Mouse (Mus musculus): Measurements from ENCODE around the gene D10Wsu102e. TPM values are rescaled to one million over a fixed set of nuclear protein-coding genes. Genes with fewer than 3 reads are reported as not detected.
"Not testable (repeated sequence)": the region's sequence is repeated elsewhere in the genome, so short reads cannot be mapped to it uniquely, and the experiment has no call there.

The D10Wsu102e gene
- polyA plus RNA-seq, 1 experiment, result 8.9 TPM

- Histone ChIP-seq H3K36me3 (ENCODE audit: control insufficient read depth, insufficient read depth, low read length, poor library complexity, severe bottlenecking) (peaks cover 38% of the 10 kb centered on the region), H3K27me3 (ENCODE audit: control insufficient read depth, insufficient read depth, low read length, poor library complexity, severe bottlenecking) (no peaks in the 10 kb centered on the region), H3K4me1 (ENCODE audit: control insufficient read depth, insufficient read depth, low read length) (no peaks in the 10 kb centered on the region), H3K27ac (ENCODE audit: insufficient read depth, low read length) (no peak overlapping the region), H3K9me3 (replicated peaks; ENCODE audit: control insufficient read depth, insufficient read depth, low read length, poor library complexity, severe bottlenecking) (peaks cover 71% of the 10 kb centered on the region), H3K9ac (ENCODE audit: low read depth, poor library complexity, severe bottlenecking) (no peak overlapping the region), H3K4me3 (ENCODE audit: low read depth, low read length) (no peak overlapping the region)
- TF ChIP-seq EP300 (IDR thresholded peaks at IDR 0.05; ENCODE audit: insufficient read depth, low read depth, low read length), result no peak
- no peak for TF ChIP-seq CTCF (IDR thresholded peaks at IDR 0.05; ENCODE audit: low read depth, low read length)
- TF ChIP-seq POLR2A (IDR thresholded peaks at IDR 0.05; ENCODE audit: insufficient read depth, low read length), result no peak
Observed at GRCm38 (mm10) chr10:83407141-83407540, 47.1 kb downstream of the D10Wsu102e start.

DNA sequence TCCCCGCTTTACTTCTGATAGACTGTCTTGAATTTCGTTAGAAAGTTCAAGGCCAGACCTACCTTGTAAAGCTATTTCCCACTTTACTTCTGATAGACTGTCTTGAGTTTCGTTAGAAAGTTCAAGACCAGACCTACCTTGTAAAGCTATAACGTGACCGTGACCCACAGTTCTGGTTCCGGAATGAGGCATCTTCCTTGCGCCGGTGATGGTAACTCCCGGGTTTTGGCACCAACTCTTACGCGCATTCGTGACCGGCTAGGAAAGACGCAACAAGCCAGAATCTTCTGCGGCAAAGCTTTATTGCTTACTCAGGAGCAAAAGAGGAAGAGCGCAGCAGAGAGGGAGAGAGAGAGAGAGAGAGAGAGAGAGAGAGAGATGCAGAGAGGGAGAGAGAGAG is 58.4 kb downstream of the D10Wsu102e start:
- not testable (repeated sequence) for H3K27ac ChIP-seq (ENCODE audit: insufficient read depth, low read length); H3K4me3 ChIP-seq (ENCODE audit: low read depth, low read length); H3K4me1 ChIP-seq (ENCODE audit: control insufficient read depth, insufficient read depth, low read length); H3K27me3 ChIP-seq (ENCODE audit: control insufficient read depth, insufficient read depth, low read length, poor library complexity, severe bottlenecking); H3K9ac ChIP-seq (ENCODE audit: low read depth, poor library complexity, severe bottlenecking); H3K36me3 ChIP-seq (ENCODE audit: control insufficient read depth, insufficient read depth, low read length, poor library complexity, severe bottlenecking)
- H3K9me3 ChIP-seq (replicated peaks; ENCODE audit: control insufficient read depth, insufficient read depth, low read length, poor library complexity, severe bottlenecking), result peaks cover 55% of the 10 kb centered on the region

- H3K36me3 ChIP-seq (ENCODE audit: control insufficient read depth, insufficient read depth, low read length, poor library complexity, severe bottlenecking), result no peaks in the 10 kb centered on the region; the same call in 1 of the 2 replicates
- no peaks in the 10 kb centered on the region for H3K27me3 ChIP-seq (ENCODE audit: control insufficient read depth, insufficient read depth, low read length, poor library complexity, severe bottlenecking)
- TF ChIP-seq EP300 (IDR thresholded peaks at IDR 0.05; ENCODE audit: insufficient read depth, low read depth, low read length) (no peak), CTCF (IDR thresholded peaks at IDR 0.05; ENCODE audit: low read depth, low read length) (no peak), POLR2A (IDR thresholded peaks at IDR 0.05; ENCODE audit: insufficient read depth, low read length) (no peak)
- H3K9me3 ChIP-seq (replicated peaks; ENCODE audit: control insufficient read depth, insufficient read depth, low read length, poor library complexity, severe bottlenecking), result peaks cover 81% of the 10 kb centered on the region
- H3K4me3 ChIP-seq (ENCODE audit: low read depth, low read length), result no peak overlapping the region
- H3K9ac ChIP-seq (ENCODE audit: low read depth, poor library complexity, severe bottlenecking), result no peak overlapping the region
- no peaks in the 10 kb centered on the region for H3K4me1 ChIP-seq (ENCODE audit: control insufficient read depth, insufficient read depth, low read length)
- no peak overlapping the region for H3K27ac ChIP-seq (ENCODE audit: insufficient read depth, low read length)
Observed at GRCm38 (mm10) chr10:83448582-83448981, 88.6 kb downstream of the D10Wsu102e start.

GRCm38 (mm10) chr10:83457531-83457930 is 97.5 kb downstream of the D10Wsu102e start:
- Histone ChIP-seq H3K4me1 (ENCODE audit: control insufficient read depth, insufficient read depth, low read length) (no peaks in the 10 kb centered on the region), H3K9me3 (replicated peaks; ENCODE audit: control insufficient read depth, insufficient read depth, low read length, poor library complexity, severe bottlenecking) (peaks cover 77% of the 10 kb centered on the region), H3K9ac (ENCODE audit: low read depth, poor library complexity, severe bottlenecking) (no peak overlapping the region), H3K27ac (ENCODE audit: insufficient read depth, low read length) (no peak overlapping the region), H3K36me3 (ENCODE audit: control insufficient read depth, insufficient read depth, low read length, poor library complexity, severe bottlenecking) (peaks cover 2% of the 10 kb centered on the region), H3K4me3 (ENCODE audit: low read depth, low read length) (no peak overlapping the region), H3K27me3 (ENCODE audit: control insufficient read depth, insufficient read depth, low read length, poor library complexity, severe bottlenecking) (no peaks in the 10 kb centered on the region)
- TF ChIP-seq EP300 (IDR thresholded peaks at IDR 0.05; ENCODE audit: insufficient read depth, low read depth, low read length), result no peak
- TF ChIP-seq POLR2A (IDR thresholded peaks at IDR 0.05; ENCODE audit: insufficient read depth, low read length), result no peak
- TF ChIP-seq CTCF (IDR thresholded peaks at IDR 0.05; ENCODE audit: low read depth, low read length), result no peak

DNA sequence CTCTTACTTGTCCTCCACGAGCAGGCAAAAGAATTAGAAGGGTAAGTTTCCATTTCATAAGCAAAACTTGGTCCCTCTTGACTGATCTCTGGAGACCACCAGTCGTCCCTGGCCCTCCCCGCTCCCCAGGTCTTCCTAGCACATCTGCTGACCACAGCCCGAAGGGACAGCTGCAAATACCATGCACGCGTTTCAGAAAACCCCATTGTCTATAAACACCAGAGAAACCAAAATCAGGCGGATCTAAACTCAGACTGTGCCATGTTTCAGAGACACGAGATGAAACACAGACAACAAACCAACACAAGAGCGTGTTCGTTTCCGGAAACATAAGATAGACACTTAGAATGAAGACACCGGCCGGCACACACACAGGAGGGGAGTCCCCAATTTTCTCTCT is 115.2 kb downstream of the D10Wsu102e start:
- Histone ChIP-seq H3K27me3 (ENCODE audit: control insufficient read depth, insufficient read depth, low read length, poor library complexity, severe bottlenecking) (no peaks in the 10 kb centered on the region), H3K4me1 (ENCODE audit: control insufficient read depth, insufficient read depth, low read length) (no peaks in the 10 kb centered on the region), H3K4me3 (ENCODE audit: low read depth, low read length) (no peak overlapping the region), H3K27ac (ENCODE audit: insufficient read depth, low read length) (no peak overlapping the region), H3K9me3 (replicated peaks; ENCODE audit: control insufficient read depth, insufficient read depth, low read length, poor library complexity, severe bottlenecking) (peaks cover 61% of the 10 kb centered on the region), H3K36me3 (ENCODE audit: control insufficient read depth, insufficient read depth, low read length, poor library complexity, severe bottlenecking) (no peaks in the 10 kb centered on the region), H3K9ac (ENCODE audit: low read depth, poor library complexity, severe bottlenecking) (no peak overlapping the region)
- no peak for TF ChIP-seq POLR2A (IDR thresholded peaks at IDR 0.05; ENCODE audit: insufficient read depth, low read length)
- TF ChIP-seq CTCF (IDR thresholded peaks at IDR 0.05; ENCODE audit: low read depth, low read length), result no peak
- TF ChIP-seq EP300 (IDR thresholded peaks at IDR 0.05; ENCODE audit: insufficient read depth, low read depth, low read length), result no peak

- Histone ChIP-seq H3K4me3 (ENCODE audit: low read depth, low read length) (no peak overlapping the region), H3K4me1 (ENCODE audit: control insufficient read depth, insufficient read depth, low read length) (no peaks in the 10 kb centered on the region), H3K36me3 (ENCODE audit: control insufficient read depth, insufficient read depth, low read length, poor library complexity, severe bottlenecking) (no peaks in the 10 kb centered on the region), H3K9ac (ENCODE audit: low read depth, poor library complexity, severe bottlenecking) (no peak overlapping the region), H3K9me3 (replicated peaks; ENCODE audit: control insufficient read depth, insufficient read depth, low read length, poor library complexity, severe bottlenecking) (peaks cover 68% of the 10 kb centered on the region), H3K27ac (ENCODE audit: insufficient read depth, low read length) (no peak overlapping the region), H3K27me3 (ENCODE audit: control insufficient read depth, insufficient read depth, low read length, poor library complexity, severe bottlenecking) (no peaks in the 10 kb centered on the region)
- no peak for TF ChIP-seq POLR2A (IDR thresholded peaks at IDR 0.05; ENCODE audit: insufficient read depth, low read length)
- TF ChIP-seq EP300 (IDR thresholded peaks at IDR 0.05; ENCODE audit: insufficient read depth, low read depth, low read length), result no peak
- no peak for TF ChIP-seq CTCF (IDR thresholded peaks at IDR 0.05; ENCODE audit: low read depth, low read length)
Observed at GRCm38 (mm10) chr10:83477286-83477685, 117.3 kb downstream of the D10Wsu102e start.

All from ES-Bruce4 (cell line).